Mouse (Mus musculus): Measurements from ENCODE around the gene Hist1h2an. TPM values are rescaled to one million over a fixed set of nuclear protein-coding genes. Genes with fewer than 3 reads are reported as not detected.
"Not testable (repeated sequence)": the region's sequence is repeated elsewhere in the genome, so short reads cannot be mapped to it uniquely, and the experiment has no call there.

Hist1h2an gene
- polyA plus RNA-seq, 1 experiment from 2014 or later: 15.9 TPM

GRCm38 (mm10) chr13:21752356-21752755 is 34.7 kb downstream of the Hist1h2an start:
- peak overlapping the region; percentile 83 for H3K9ac ChIP-seq
- peaks cover 38% of the 10 kb centered on the region for H3K4me1 ChIP-seq (replicated peaks)
- peak overlapping the region; percentile 99 for H3K27ac ChIP-seq
- ATAC-seq (ENCODE audit: low read depth) (no peak), DNase-seq (no peak)
- peak overlapping the region; percentile 78 for H3K4me2 ChIP-seq
- 0 out of 2 replicates have a peak, but pooled peaks cover 3% of the 10 kb centered on the region for H3K36me3 ChIP-seq
- H3K9me3 ChIP-seq (replicated peaks): no peaks in the 10 kb centered on the region
- peak overlapping the region; percentile 58 for H3K4me3 ChIP-seq (replicated peaks)
- H3K27me3 ChIP-seq: no peaks in the 10 kb centered on the region
- 35% methylated on average over 3 of the region's 3 CpGs for WGBS (ENCODE audit: insufficient replicate concordance)

- H3K9ac ChIP-seq: peak overlapping the region; percentile 83
- no peaks in the 10 kb centered on the region for H3K9me3 ChIP-seq (replicated peaks)
- peak overlapping the region; percentile 99 for H3K27ac ChIP-seq
- no peaks in the 10 kb centered on the region for H3K27me3 ChIP-seq
- peaks cover 37% of the 10 kb centered on the region for H3K4me1 ChIP-seq (replicated peaks)
- peak overlapping the region; percentile 58 for H3K4me3 ChIP-seq (replicated peaks)
- ATAC-seq (ENCODE audit: low read depth) (no peak), DNase-seq (no peak)
- H3K4me2 ChIP-seq: peak overlapping the region; percentile 78
- 50% methylated on average over 3 of the region's 3 CpGs for WGBS (ENCODE audit: insufficient replicate concordance)
- 0 out of 2 replicates have a peak, but pooled peaks cover 4% of the 10 kb centered on the region for H3K36me3 ChIP-seq
Measured at GRCm38 (mm10) chr13:21751827-21752226, 35.2 kb downstream of the Hist1h2an start.

- Histone ChIP-seq H3K4me3 (replicated peaks) (peak overlapping the region; percentile 58), H3K27ac (peak overlapping the region; percentile 99), H3K27me3 (no peaks in the 10 kb centered on the region), H3K9me3 (replicated peaks) (no peaks in the 10 kb centered on the region), H3K4me1 (replicated peaks) (peaks cover 38% of the 10 kb centered on the region), H3K4me2 (peak overlapping the region; percentile 78), H3K9ac (peak overlapping the region; percentile 83), H3K36me3 (0 out of 2 replicates have a peak, but pooled peaks cover 4% of the 10 kb centered on the region)
- ATAC-seq (ENCODE audit: low read depth) (no peak), DNase-seq (no peak)
Measured at GRCm38 (mm10) chr13:21751417-21751816, 35.6 kb downstream of the Hist1h2an start.

- peaks cover 41% of the 10 kb centered on the region for H3K4me1 ChIP-seq (replicated peaks)
- not testable (repeated sequence) for H3K36me3 ChIP-seq; H3K27me3 ChIP-seq; H3K9me3 ChIP-seq (replicated peaks)
- peak within 1 kb of the TSS; percentile 80 for H3K4me2 ChIP-seq
- DNase-seq (peak; percentile 88), ATAC-seq (ENCODE audit: low read depth) (peak; percentile 63)
- WGBS (ENCODE audit: insufficient replicate concordance): under 1% methylated on average over 49 of the region's 56 CpGs
- H3K9ac ChIP-seq: peak within 1 kb of the TSS; percentile 87
- peak within 1 kb of the TSS; percentile 99 for H3K27ac ChIP-seq
- peak within 1 kb of the TSS; percentile 69 for H3K4me3 ChIP-seq (replicated peaks)
Measured at GRCm38 (mm10) chr13:21750159-21751017, 36.6 kb downstream of the Hist1h2an start, which contains the start of gene Hist1h4k. Hist1h4k (minus strand) TSS chr13:21750505.

- H3K4me1 ChIP-seq (replicated peaks): peaks cover 42% of the 10 kb centered on the region
- peak overlapping the region; percentile 80 for H3K4me2 ChIP-seq
- peak overlapping the region; percentile 69 for H3K4me3 ChIP-seq (replicated peaks)
- ATAC-seq (ENCODE audit: low read depth) (no peak), DNase-seq (no peak)
- H3K9ac ChIP-seq: peak overlapping the region; percentile 87
- 3% methylated on average over 5 of the region's 5 CpGs for WGBS (ENCODE audit: insufficient replicate concordance)
- no peaks in the 10 kb centered on the region for H3K27me3 ChIP-seq
- 0 out of 2 replicates have a peak, but pooled peaks cover 4% of the 10 kb centered on the region for H3K36me3 ChIP-seq
- no peaks in the 10 kb centered on the region for H3K9me3 ChIP-seq (replicated peaks)
- peak overlapping the region; percentile 97 for H3K27ac ChIP-seq
Measured at GRCm38 (mm10) chr13:21749387-21750158, 37.4 kb downstream of the Hist1h2an start.

- Histone ChIP-seq H3K4me3 (replicated peaks) (no peak overlapping the region), H3K27ac (no peak overlapping the region), H3K36me3 (0 out of 2 replicates have a peak, but pooled peaks cover 4% of the 10 kb centered on the region), H3K27me3 (no peaks in the 10 kb centered on the region), H3K9ac (no peak overlapping the region), H3K4me1 (replicated peaks) (peaks cover 30% of the 10 kb centered on the region), H3K9me3 (replicated peaks) (no peaks in the 10 kb centered on the region), H3K4me2 (no peak overlapping the region)
- ATAC-seq (ENCODE audit: low read depth): no peak
- no peak for DNase-seq
- WGBS (ENCODE audit: insufficient replicate concordance): 44% methylated on average over 1 of the region's 1 CpGs
Measured at GRCm38 (mm10) chr13:21745006-21745405, 42.0 kb downstream of the Hist1h2an start.

Small RNA genes within 50 kb of the gene (microRNA-seq; reads per million reads assigned to microRNA genes)
- gene Gm19658 (not detected), gene Gm44346 (not detected), gene Gm44454 (1.5 reads per million), gene Gm44466 (not detected)

Other genes starting within 250 kb of the Hist1h2an start
- not detected in 2 replicates for gene Olfr1366, start 244.4 kb downstream of the Hist1h2an start, polyA plus RNA-seq (2015; fragmentation: Nextera tagmentation; extraction: Ambion mirVana)
- not detected in 2 replicates for gene Olfr1535, start 227.3 kb downstream of the Hist1h2an start, polyA plus RNA-seq (2015; fragmentation: Nextera tagmentation; extraction: Ambion mirVana)
- not detected in 2 replicates for gene Olfr1364, start 205.5 kb downstream of the Hist1h2an start, polyA plus RNA-seq (2015; fragmentation: Nextera tagmentation; extraction: Ambion mirVana)
- gene Olfr1362, start 173.2 kb downstream of the Hist1h2an start, polyA plus RNA-seq (2015; fragmentation: Nextera tagmentation; extraction: Ambion mirVana): not detected in 2 replicates
- not detected in 2 replicates for gene Olfr11, start 144.7 kb downstream of the Hist1h2an start, polyA plus RNA-seq (2015; fragmentation: Nextera tagmentation; extraction: Ambion mirVana)
- gene Olfr1361, start 123.8 kb downstream of the Hist1h2an start, polyA plus RNA-seq (2015; fragmentation: Nextera tagmentation; extraction: Ambion mirVana): not detected in 2 replicates
- not detected in 2 replicates for gene Olfr1360, start 109.8 kb downstream of the Hist1h2an start, polyA plus RNA-seq (2015; fragmentation: Nextera tagmentation; extraction: Ambion mirVana)
- not detected in 2 replicates for gene Olfr1359, start 89.1 kb downstream of the Hist1h2an start, polyA plus RNA-seq (2015; fragmentation: Nextera tagmentation; extraction: Ambion mirVana)
- 1.8 and 3.0 TPM in 2 replicates for gene Hist1h2bl, start 71.1 kb downstream of the Hist1h2an start, polyA plus RNA-seq (2015; fragmentation: Nextera tagmentation; extraction: Ambion mirVana)
- 15.6 and 39.6 TPM in 2 replicates for gene Hist1h2ai, start 70.8 kb downstream of the Hist1h2an start, polyA plus RNA-seq (2015; fragmentation: Nextera tagmentation; extraction: Ambion mirVana)
- 5.8 and 11.7 TPM in 2 replicates for gene Hist1h3h, start 69.6 kb downstream of the Hist1h2an start, polyA plus RNA-seq (2015; fragmentation: Nextera tagmentation; extraction: Ambion mirVana)
- gene Hist1h2bm, start 65.2 kb downstream of the Hist1h2an start, polyA plus RNA-seq (2015; fragmentation: Nextera tagmentation; extraction: Ambion mirVana): 4.3 and 8.6 TPM in 2 replicates
- 0.41 and 0.81 TPM in 2 replicates for gene Hist1h4j, start 52.2 kb downstream of the Hist1h2an start, polyA plus RNA-seq (2015; fragmentation: Nextera tagmentation; extraction: Ambion mirVana)
- gene Hist1h4k, start 36.7 kb downstream of the Hist1h2an start, polyA plus RNA-seq (2015; fragmentation: Nextera tagmentation; extraction: Ambion mirVana): 2.8 and 5.6 TPM in 2 replicates
- gene Hist1h2ak, start 33.4 kb downstream of the Hist1h2an start, polyA plus RNA-seq (2015; fragmentation: Nextera tagmentation; extraction: Ambion mirVana): 30.8 and 91.0 TPM in 2 replicates
- gene Hist1h2bn, start 33.1 kb downstream of the Hist1h2an start, polyA plus RNA-seq (2015; fragmentation: Nextera tagmentation; extraction: Ambion mirVana): 4.4 and 14.4 TPM in 2 replicates
- 37.3 and 37.6 TPM in 2 replicates for gene Hist1h1b, start 6.6 kb downstream of the Hist1h2an start, polyA plus RNA-seq (2015; fragmentation: Nextera tagmentation; extraction: Ambion mirVana)
- 164 and 194 TPM in 2 replicates for gene Hist1h3i, start 3.8 kb downstream of the Hist1h2an start, polyA plus RNA-seq (2015; fragmentation: Nextera tagmentation; extraction: Ambion mirVana)
- gene Hist1h2bp, start 243 bp upstream of the Hist1h2an start, polyA plus RNA-seq (2015; fragmentation: Nextera tagmentation; extraction: Ambion mirVana): 2.8 and 3.8 TPM in 2 replicates
- 22.0 and 34.4 TPM in 2 replicates for gene Hist1h2bq, start 23.0 kb upstream of the Hist1h2an start, polyA plus RNA-seq (2015; fragmentation: Nextera tagmentation; extraction: Ambion mirVana)
- 1.4 and 1.6 TPM in 2 replicates for gene Hist1h2ao, start 23.2 kb upstream of the Hist1h2an start, polyA plus RNA-seq (2015; fragmentation: Nextera tagmentation; extraction: Ambion mirVana)
- not detected in 2 replicates for gene Hist1h4m, start 24.5 kb upstream of the Hist1h2an start, polyA plus RNA-seq (2015; fragmentation: Nextera tagmentation; extraction: Ambion mirVana)
- 14.8 and 21.6 TPM in 2 replicates for gene Hist1h4n, start 45.0 kb upstream of the Hist1h2an start, polyA plus RNA-seq (2015; fragmentation: Nextera tagmentation; extraction: Ambion mirVana)
- 4,833 and 5,264 TPM in 2 replicates for gene Hist1h2ap, start 46.3 kb upstream of the Hist1h2an start, polyA plus RNA-seq (2015; fragmentation: Nextera tagmentation; extraction: Ambion mirVana)
- gene Hist1h2br, start 46.5 kb upstream of the Hist1h2an start, polyA plus RNA-seq (2015; fragmentation: Nextera tagmentation; extraction: Ambion mirVana): 22.5 and 35.7 TPM in 2 replicates
- gene Zfp184, start 157.9 kb upstream of the Hist1h2an start, polyA plus RNA-seq (2015; fragmentation: Nextera tagmentation; extraction: Ambion mirVana): 0.89 and 1.0 TPM in 2 replicates
- gene Pom121l2, start 194.0 kb upstream of the Hist1h2an start, polyA plus RNA-seq (2015; fragmentation: Nextera tagmentation; extraction: Ambion mirVana): not detected in 2 replicates
- gene Prss16, start 222.5 kb upstream of the Hist1h2an start, polyA plus RNA-seq (2015; fragmentation: Nextera tagmentation; extraction: Ambion mirVana): 0.25 and 0.39 TPM in 2 replicates
- 3.6 and 18.3 TPM in 2 replicates for gene Hist1h2ah, start 248.3 kb upstream of the Hist1h2an start, polyA plus RNA-seq (2015; fragmentation: Nextera tagmentation; extraction: Ambion mirVana)
- 3.5 and 3.7 TPM in 2 replicates for gene Hist1h2bk, start 248.7 kb upstream of the Hist1h2an start, polyA plus RNA-seq (2015; fragmentation: Nextera tagmentation; extraction: Ambion mirVana)

Data from liver, embryonic 13.5 days (tissue).